Mouse (Mus musculus): ENCODE measurements around the gene Vmn1r4. TPM values are rescaled to one million over a fixed set of nuclear protein-coding genes. Genes with fewer than 3 reads are reported as not detected.
A peak's percentile ranks its signal among the peaks of the same experiment; 100 is the strongest.

The Vmn1r4 gene
- polyA plus RNA-seq, 1 experiment from 2014 or later, result 0.23 TPM

DNA sequence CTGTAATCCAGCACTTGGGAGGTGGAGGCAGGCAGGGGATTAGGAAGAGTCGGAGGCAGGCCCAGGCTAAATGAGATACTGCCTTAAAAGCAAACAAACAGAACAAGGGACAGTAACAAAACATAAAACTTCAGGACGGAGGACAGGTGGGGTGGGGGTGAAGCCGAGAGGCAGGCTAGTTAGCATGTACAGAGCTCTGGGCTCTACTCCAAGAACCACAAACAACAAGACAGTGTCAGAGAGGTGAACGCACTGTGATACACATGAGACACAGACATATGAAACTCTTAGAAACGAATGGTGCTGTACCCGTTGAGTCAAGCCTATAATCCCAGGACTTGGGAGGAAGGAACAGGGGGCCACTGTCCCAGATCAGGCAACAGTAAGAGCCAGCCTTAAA, 20.0 kb upstream of the Vmn1r4 start:
- peak; percentile 14; the same call in 1 of the 2 replicates for ATAC-seq (ENCODE audit: insufficient number of reproducible peaks, insufficient read depth, low FRiP score, low TSS enrichment, low read depth)
- no peaks in the 10 kb centered on the region for H3K27me3 ChIP-seq
- no peak overlapping the region for H3K4me2 ChIP-seq
- H3K27ac ChIP-seq, result no peak overlapping the region
- H3K4me3 ChIP-seq (replicated peaks), result no peak overlapping the region
- H3K36me3 ChIP-seq, result 0 out of 2 replicates have a peak, but pooled peaks cover 2% of the 10 kb centered on the region
- H3K4me1 ChIP-seq (replicated peaks), result peaks cover 9% of the 10 kb centered on the region
- WGBS, result 49% methylated on average over 6 of the region's 6 CpGs
- H3K9me3 ChIP-seq, result no peaks in the 10 kb centered on the region
- H3K9ac ChIP-seq (replicated peaks), result no peak overlapping the region

- no peaks in the 10 kb centered on the region for H3K27me3 ChIP-seq
- no peaks in the 10 kb centered on the region for H3K9me3 ChIP-seq
- WGBS, result 96% methylated on average over 1 of the region's 1 CpGs
- 0 out of 2 replicates have a peak, but pooled peaks cover 2% of the 10 kb centered on the region for H3K36me3 ChIP-seq
- no peak overlapping the region for H3K4me3 ChIP-seq (replicated peaks)
- peaks cover 9% of the 10 kb centered on the region for H3K4me1 ChIP-seq (replicated peaks)
- ATAC-seq (ENCODE audit: insufficient number of reproducible peaks, insufficient read depth, low FRiP score, low TSS enrichment, low read depth), result no peak
- no peak overlapping the region for H3K27ac ChIP-seq
- H3K9ac ChIP-seq (replicated peaks), result no peak overlapping the region
- no peak overlapping the region for H3K4me2 ChIP-seq
Measured at GRCm38 (mm10) chr6:56904330-56904729, 19.5 kb upstream of the Vmn1r4 start.

- 79% methylated on average over 2 of the region's 2 CpGs for WGBS
- 0 out of 2 replicates have a peak, but pooled peaks cover 2% of the 10 kb centered on the region for H3K36me3 ChIP-seq
- H3K27ac ChIP-seq, result no peak overlapping the region
- H3K4me3 ChIP-seq (replicated peaks), result no peak overlapping the region
- no peak for ATAC-seq (ENCODE audit: insufficient number of reproducible peaks, insufficient read depth, low FRiP score, low TSS enrichment, low read depth)
- no peak overlapping the region for H3K4me2 ChIP-seq
- no peak overlapping the region for H3K9ac ChIP-seq (replicated peaks)
- H3K4me1 ChIP-seq (replicated peaks), result peaks cover 9% of the 10 kb centered on the region
- no peaks in the 10 kb centered on the region for H3K9me3 ChIP-seq
- H3K27me3 ChIP-seq, result no peaks in the 10 kb centered on the region
Measured at GRCm38 (mm10) chr6:56904982-56905381, 18.8 kb upstream of the Vmn1r4 start.

DNA sequence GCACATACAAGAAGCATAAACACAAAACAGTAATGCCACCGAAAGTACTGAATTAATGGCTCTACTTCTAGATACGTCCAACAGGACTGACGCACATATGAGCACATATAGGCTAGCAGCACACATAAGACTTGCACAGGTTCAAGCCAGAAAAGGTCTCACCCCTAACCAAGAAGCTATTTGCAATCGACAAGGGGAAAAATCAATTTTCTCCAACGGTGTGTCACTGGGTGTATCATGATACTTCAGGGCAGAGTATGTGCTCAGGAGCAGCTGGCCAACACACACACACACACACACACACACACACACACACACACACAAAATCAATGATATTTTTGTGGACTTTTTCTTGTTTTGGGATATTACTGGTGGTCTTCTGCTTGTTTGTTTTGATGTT, 18.3 kb upstream of the Vmn1r4 start:
- Histone ChIP-seq H3K9ac (replicated peaks) (no peak overlapping the region), H3K4me2 (no peak overlapping the region), H3K4me1 (replicated peaks) (peaks cover 9% of the 10 kb centered on the region), H3K27ac (no peak overlapping the region), H3K4me3 (replicated peaks) (no peak overlapping the region), H3K27me3 (no peaks in the 10 kb centered on the region), H3K9me3 (no peaks in the 10 kb centered on the region), H3K36me3 (0 out of 2 replicates have a peak, but pooled peaks cover 2% of the 10 kb centered on the region)
- 81% methylated on average over 5 of the region's 5 CpGs for WGBS
- no peak for ATAC-seq (ENCODE audit: insufficient number of reproducible peaks, insufficient read depth, low FRiP score, low TSS enrichment, low read depth)

DNA sequence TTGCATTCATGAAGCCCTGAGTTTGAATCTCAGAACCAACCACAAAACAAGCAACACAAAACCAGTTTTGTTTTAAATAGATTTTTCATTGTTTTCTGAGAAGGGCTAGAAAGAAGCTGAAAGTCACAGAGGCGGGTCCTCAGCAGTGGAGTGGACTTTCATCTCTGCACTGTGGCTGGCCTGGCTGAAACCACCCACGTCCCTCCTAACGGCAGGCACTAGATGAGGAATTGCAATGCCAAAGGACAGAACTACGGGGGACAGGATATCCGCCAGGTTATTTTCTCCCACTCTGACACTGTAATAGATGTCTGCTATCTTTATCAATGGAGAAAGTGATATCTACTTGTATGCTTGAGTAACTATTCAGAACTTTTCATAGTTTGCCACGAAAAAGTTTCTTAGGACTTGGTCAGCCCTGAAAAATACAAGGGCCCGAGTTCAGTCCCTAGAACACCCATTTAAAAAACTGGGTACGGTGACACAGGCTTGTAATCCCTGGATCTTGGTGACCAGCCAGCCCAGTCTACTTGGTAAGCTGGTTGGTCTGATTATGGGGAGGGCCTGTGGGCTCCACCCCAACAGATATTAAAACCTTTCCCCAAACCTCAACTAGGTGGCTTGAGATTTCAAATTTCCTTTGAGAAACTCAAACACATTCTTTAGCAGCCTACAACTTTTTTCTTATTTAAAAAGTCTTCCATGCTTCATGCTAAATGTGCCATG, 17.5 kb upstream of the Vmn1r4 start:
- no peak for ATAC-seq (ENCODE audit: insufficient number of reproducible peaks, insufficient read depth, low FRiP score, low TSS enrichment, low read depth)
- Histone ChIP-seq H3K36me3 (0 out of 2 replicates have a peak, but pooled peaks cover 2% of the 10 kb centered on the region), H3K27me3 (no peaks in the 10 kb centered on the region), H3K9me3 (no peaks in the 10 kb centered on the region), H3K4me3 (replicated peaks) (no peak overlapping the region), H3K4me1 (replicated peaks) (peaks cover 9% of the 10 kb centered on the region), H3K4me2 (no peak overlapping the region), H3K27ac (no peak overlapping the region), H3K9ac (replicated peaks) (no peak overlapping the region)
- WGBS, result 85% methylated on average over 8 of the region's 8 CpGs

GRCm38 (mm10) chr6:56907973-56908372, 15.8 kb upstream of the Vmn1r4 start:
- H3K9ac ChIP-seq (replicated peaks), result no peak overlapping the region
- H3K9me3 ChIP-seq, result no peaks in the 10 kb centered on the region
- H3K36me3 ChIP-seq, result 0 out of 2 replicates have a peak, but pooled peaks cover 2% of the 10 kb centered on the region
- no peak for ATAC-seq (ENCODE audit: insufficient number of reproducible peaks, insufficient read depth, low FRiP score, low TSS enrichment, low read depth)
- H3K27ac ChIP-seq, result no peak overlapping the region
- no peak overlapping the region for H3K4me2 ChIP-seq
- WGBS, result 90% methylated on average over 3 of the region's 3 CpGs
- peaks cover 5% of the 10 kb centered on the region for H3K4me1 ChIP-seq (replicated peaks)
- no peaks in the 10 kb centered on the region for H3K27me3 ChIP-seq
- no peak overlapping the region for H3K4me3 ChIP-seq (replicated peaks)

GRCm38 (mm10) chr6:56908397-56908796, 15.4 kb upstream of the Vmn1r4 start:
- H3K36me3 ChIP-seq, result 0 out of 2 replicates have a peak, but pooled peaks cover 2% of the 10 kb centered on the region
- H3K9me3 ChIP-seq, result no peaks in the 10 kb centered on the region
- H3K4me2 ChIP-seq, result no peak overlapping the region
- no peaks in the 10 kb centered on the region for H3K27me3 ChIP-seq
- 93% methylated on average over 2 of the region's 2 CpGs for WGBS
- H3K4me3 ChIP-seq (replicated peaks), result no peak overlapping the region
- ATAC-seq (ENCODE audit: insufficient number of reproducible peaks, insufficient read depth, low FRiP score, low TSS enrichment, low read depth), result no peak
- no peak overlapping the region for H3K9ac ChIP-seq (replicated peaks)
- peaks cover 6% of the 10 kb centered on the region for H3K4me1 ChIP-seq (replicated peaks)
- H3K27ac ChIP-seq, result no peak overlapping the region

GRCm38 (mm10) chr6:56908912-56909311, 14.9 kb upstream of the Vmn1r4 start:
- Histone ChIP-seq H3K4me1 (replicated peaks) (peaks cover 4% of the 10 kb centered on the region; the same call in 1 of the 2 replicates), H3K4me2 (no peak overlapping the region), H3K4me3 (replicated peaks) (no peak overlapping the region), H3K36me3 (0 out of 2 replicates have a peak, but pooled peaks cover 2% of the 10 kb centered on the region), H3K9ac (replicated peaks) (no peak overlapping the region), H3K27me3 (no peaks in the 10 kb centered on the region), H3K27ac (no peak overlapping the region), H3K9me3 (no peaks in the 10 kb centered on the region)
- 0 out of 2 replicates have a peak, but pooled peaks have one; percentile 56 for ATAC-seq (ENCODE audit: insufficient number of reproducible peaks, insufficient read depth, low FRiP score, low TSS enrichment, low read depth)
- WGBS, result 19% methylated on average over 4 of the region's 4 CpGs

DNA sequence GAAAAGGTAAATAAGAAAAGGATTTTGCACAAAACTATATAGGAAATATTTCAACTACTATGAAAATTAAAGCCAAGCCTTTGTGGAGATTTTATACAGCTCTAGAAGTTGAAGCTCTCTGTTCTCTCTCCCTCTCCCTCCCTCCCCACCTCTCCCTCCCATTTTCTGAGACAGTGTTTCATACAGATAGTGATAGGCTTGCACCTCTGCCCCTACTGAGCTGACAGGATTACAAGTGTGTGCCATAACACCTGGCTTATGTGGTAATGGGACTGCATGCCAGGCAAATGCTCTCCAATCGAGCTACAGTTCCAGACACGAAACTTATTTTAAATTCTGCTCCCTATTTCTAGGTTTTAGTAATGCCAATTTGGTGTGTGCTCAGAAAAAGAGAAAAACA, 12.9 kb upstream of the Vmn1r4 start:
- no peak for ATAC-seq (ENCODE audit: insufficient number of reproducible peaks, insufficient read depth, low FRiP score, low TSS enrichment, low read depth)
- H3K36me3 ChIP-seq, result 0 out of 2 replicates have a peak, but pooled peaks cover 2% of the 10 kb centered on the region
- no peak overlapping the region for H3K4me2 ChIP-seq
- 0 out of 2 replicates have a peak, but pooled peaks cover 2% of the 10 kb centered on the region for H3K4me1 ChIP-seq (replicated peaks)
- H3K4me3 ChIP-seq (replicated peaks), result no peak overlapping the region
- H3K9ac ChIP-seq (replicated peaks), result no peak overlapping the region
- H3K27ac ChIP-seq, result no peak overlapping the region
- 0 out of 2 replicates have a peak, but pooled peaks cover 5% of the 10 kb centered on the region for H3K9me3 ChIP-seq
- H3K27me3 ChIP-seq, result no peaks in the 10 kb centered on the region
- 85% methylated on average over 2 of the region's 2 CpGs for WGBS

DNA sequence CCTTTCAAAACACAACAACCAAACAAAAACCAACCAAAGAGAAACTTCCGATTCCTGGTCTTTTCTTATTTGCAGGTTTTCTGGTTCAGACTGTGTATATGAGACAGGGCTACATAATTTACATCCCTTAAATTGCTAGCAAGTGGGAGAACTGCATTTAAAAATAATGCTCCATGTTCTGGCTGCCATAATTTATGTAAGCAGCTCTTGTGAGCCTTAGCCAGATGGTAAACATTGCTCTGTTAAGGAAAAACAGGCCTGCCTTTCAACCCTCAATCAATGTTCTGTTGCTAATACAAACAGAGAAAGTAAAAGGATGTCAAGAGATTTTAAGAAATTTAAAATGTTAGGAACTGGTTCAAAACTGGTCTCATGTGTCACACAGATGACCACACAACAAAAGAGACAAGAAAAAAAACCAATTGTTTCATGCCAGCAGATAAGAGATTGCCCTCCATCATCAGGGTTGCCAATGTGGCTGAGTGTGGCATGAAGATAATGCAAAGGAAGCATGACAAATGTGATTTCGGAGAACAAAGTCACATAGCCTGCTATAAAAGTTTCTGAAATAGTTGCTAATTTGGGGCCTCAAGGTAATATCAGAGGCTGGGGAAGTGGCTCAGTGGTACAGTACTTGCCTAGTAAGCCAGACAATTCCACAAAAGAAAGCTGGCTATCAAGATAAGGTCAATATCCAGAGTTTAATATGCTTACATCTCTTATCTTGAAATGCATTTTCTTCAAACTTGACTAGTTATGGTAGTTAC, 10.5 kb upstream of the Vmn1r4 start:
- WGBS, result 69% methylated on average over 2 of the region's 2 CpGs

GRCm38 (mm10) chr6:56916279-56916678, 7.5 kb upstream of the Vmn1r4 start:
- no peak overlapping the region for H3K4me2 ChIP-seq
- H3K27me3 ChIP-seq, result no peaks in the 10 kb centered on the region
- H3K27ac ChIP-seq, result no peak overlapping the region
- H3K4me1 ChIP-seq (replicated peaks), result 0 out of 2 replicates have a peak, but pooled peaks cover 2% of the 10 kb centered on the region
- ATAC-seq (ENCODE audit: insufficient number of reproducible peaks, insufficient read depth, low FRiP score, low TSS enrichment, low read depth), result no peak
- no peaks in the 10 kb centered on the region for H3K36me3 ChIP-seq
- H3K4me3 ChIP-seq (replicated peaks), result no peak overlapping the region
- no peak overlapping the region for H3K9ac ChIP-seq (replicated peaks)
- H3K9me3 ChIP-seq, result 0 out of 2 replicates have a peak, but pooled peaks cover 5% of the 10 kb centered on the region
- WGBS, result 81% methylated on average over 2 of the region's 2 CpGs

More for the DNA sequence above, 10.5 kb upstream of the Vmn1r4 start:
- 0 out of 2 replicates have a peak, but pooled peaks cover 2% of the 10 kb centered on the region for H3K4me1 ChIP-seq (replicated peaks)
- H3K36me3 ChIP-seq, result no peaks in the 10 kb centered on the region
- no peak overlapping the region for H3K9ac ChIP-seq (replicated peaks)
- ATAC-seq (ENCODE audit: insufficient number of reproducible peaks, insufficient read depth, low FRiP score, low TSS enrichment, low read depth), result no peak
- 0 out of 2 replicates have a peak, but pooled peaks cover 5% of the 10 kb centered on the region for H3K9me3 ChIP-seq
- H3K4me3 ChIP-seq (replicated peaks), result no peak overlapping the region
- H3K27ac ChIP-seq, result no peak overlapping the region
- no peak overlapping the region for H3K4me2 ChIP-seq
- no peaks in the 10 kb centered on the region for H3K27me3 ChIP-seq

Measured in limb, embryonic 12.5 days (tissue).